Mouse (Mus musculus) heart, embryonic 16.5 days (tissue): ENCODE measurements around the gene Atp6v1e1. TPM values are rescaled to one million over a fixed set of nuclear protein-coding genes. Genes with fewer than 3 reads are reported as not detected.
"Not testable (repeated sequence)": the region's sequence is repeated elsewhere in the genome, so short reads cannot be mapped to it uniquely, and the experiment has no call there.

Experiments used
- ATAC-seq: fragments of 200-750 bp; cut with Nextera tagmentation; replicated peaks from 2 replicates; pipeline ENCODE4 v1.8.0; 2017; ENCODE audit warnings: moderate number of reproducible peaks; ENCODE audit not compliant: insufficient read depth, low FRiP score; ENCODE audit errors: extremely low read depth
- H3K27ac ChIP-seq: fragments of 300-500 bp; sonication (generic); 2 replicates; pipeline ENCODE4 v1.5.1; 2014; ENCODE audit warnings: mild to moderate bottlenecking, low read length, control low read depth, moderate library complexity
- H3K27me3 ChIP-seq: fragments of 300-500 bp; sonication (generic); 2 replicates; pipeline ENCODE4 v1.6.1; 2014; ENCODE audit warnings: low read length, mixed read lengths; ENCODE audit not compliant: control insufficient read depth, insufficient read depth
- H3K36me3 ChIP-seq: fragments of 300-500 bp; sonication (generic); 2 replicates; pipeline ENCODE4 v1.6.1; 2014; ENCODE audit not compliant: control insufficient read depth, insufficient read depth
- H3K4me1 ChIP-seq: fragments of 300-500 bp; sonication (generic); 2 replicates; pipeline ENCODE4 v1.6.1; 2014; ENCODE audit warnings: low read length, mixed read lengths; ENCODE audit not compliant: control insufficient read depth, insufficient read depth
- H3K4me2 ChIP-seq: fragments of 300-500 bp; sonication (generic); 2 replicates; pipeline ENCODE4 v1.6.1; 2014; ENCODE audit warnings: low read depth, mild to moderate bottlenecking, control low read depth, low read length
- H3K4me3 ChIP-seq: fragments of 300-500 bp; sonication (generic); 2 replicates; pipeline ENCODE4 v1.5.1; 2014; ENCODE audit warnings: mild to moderate bottlenecking, control low read depth, low read length
- H3K9ac ChIP-seq: fragments of 300-500 bp; sonication (generic); 2 replicates; pipeline ENCODE4 v1.6.1; 2014; ENCODE audit warnings: low read length, control low read depth
- H3K9me3 ChIP-seq: fragments of 300-500 bp; sonication (generic); replicated peaks from 2 replicates; pipeline ENCODE4 v1.6.1; 2016; ENCODE audit warnings: low read length; ENCODE audit not compliant: control insufficient read depth
- WGBS: fragments of 180-500 bp; shearing (Covaris S2); extraction: QIAGEN DNeasy Blood & Tissue Kit; methylation state at CpG from one replicate; pipeline ENCODE4 v1.1.7; 2014; 5-methylcytosine and 5-hydroxymethylcytosine counted together
- polyA plus RNA-seq: library from polyadenylated mRNA; unstranded; fragments of >200 nt; fragmentation: Nextera tagmentation; extraction: Ambion mirVana; gene quantifications from 2 replicates; pipeline ENCODE4 v1.2.1, GENCODE M21; 2015

Atp6v1e1 gene
- polyA plus RNA-seq, 1 experiment from 2014 or later, result 146 TPM

GRCm38 (mm10) chr6:120830056-120830455, 7.5 kb upstream of the Atp6v1e1 start:
- no peaks in the 10 kb centered on the region for H3K36me3 ChIP-seq
- ATAC-seq, result no peak
- no peaks in the 10 kb centered on the region for H3K9me3 ChIP-seq
- H3K27me3 ChIP-seq, result 0 out of 2 replicates have a peak, but pooled peaks cover 2% of the 10 kb centered on the region
- H3K27ac ChIP-seq, result no peak overlapping the region
- no peak overlapping the region for H3K4me2 ChIP-seq
- no peak overlapping the region for H3K4me3 ChIP-seq
- WGBS, result 57% methylated on average over 1 of the region's 1 CpGs
- no peak overlapping the region for H3K9ac ChIP-seq
- no peaks in the 10 kb centered on the region for H3K4me1 ChIP-seq

DNA sequence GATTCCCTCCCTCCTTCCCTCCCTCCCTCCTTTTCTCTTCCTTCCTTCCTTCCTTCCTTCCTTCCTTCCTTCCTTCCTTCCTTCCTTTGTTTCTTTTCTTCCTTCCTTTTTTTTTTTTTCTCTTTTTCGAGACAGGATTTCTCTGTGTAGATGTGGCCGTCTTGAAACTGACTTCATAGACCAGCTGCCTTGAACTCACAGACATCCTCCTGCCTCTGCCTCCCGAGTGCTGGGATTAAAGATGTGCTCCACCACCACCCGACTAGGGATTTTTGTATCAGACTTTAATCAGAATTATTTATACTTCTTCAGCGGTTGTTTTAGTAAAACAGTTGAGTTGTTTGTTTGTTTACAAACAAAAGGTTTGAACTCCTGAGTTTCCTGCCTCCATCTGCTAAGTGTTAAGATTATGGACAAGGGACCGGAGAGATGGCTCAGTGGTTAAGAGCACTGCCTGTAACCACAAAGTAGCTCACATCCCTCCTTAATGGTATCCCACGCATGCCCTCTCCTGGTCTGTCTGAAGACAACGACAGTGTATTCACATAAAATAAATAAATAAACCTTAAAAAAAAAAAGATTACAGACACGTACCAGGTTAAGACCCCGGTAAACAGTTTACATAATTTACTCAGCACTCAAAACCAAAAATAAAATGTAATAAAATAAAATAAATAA, 483 bp upstream of the Atp6v1e1 start:
- 66% methylated on average over 10 of the region's 10 CpGs for WGBS
- H3K4me2 ChIP-seq, result peak overlapping the region; percentile 44
- peaks cover 6% of the 10 kb centered on the region for H3K36me3 ChIP-seq
- H3K4me1 ChIP-seq, result peaks cover 16% of the 10 kb centered on the region
- H3K4me3 ChIP-seq, result peak overlapping the region; percentile 72
- no peak overlapping the region for H3K9ac ChIP-seq
- ATAC-seq, result no peak
- no peaks in the 10 kb centered on the region for H3K9me3 ChIP-seq
- H3K27me3 ChIP-seq, result no peaks in the 10 kb centered on the region
- peak overlapping the region; percentile 87 for H3K27ac ChIP-seq

- Histone ChIP-seq H3K27ac (no peak overlapping the region), H3K9ac (peak overlapping the region; percentile 79), H3K9me3 (no peaks in the 10 kb centered on the region), H3K27me3 (no peaks in the 10 kb centered on the region), H3K4me2 (peak overlapping the region; percentile 75), H3K36me3 (peaks cover 16% of the 10 kb centered on the region), H3K4me1 (peaks cover 16% of the 10 kb centered on the region), H3K4me3 (peak overlapping the region; percentile 72)
- no peak for ATAC-seq
- 45% methylated on average over 5 of the region's 5 CpGs for WGBS
These were observed 878 bp downstream of the Atp6v1e1 start for GRCm38 (mm10) chr6:120821715-120822114.

- Histone ChIP-seq H3K4me2 (peak overlapping the region; percentile 75), H3K4me1 (peaks cover 16% of the 10 kb centered on the region), H3K36me3 (peaks cover 16% of the 10 kb centered on the region), H3K9me3 (no peaks in the 10 kb centered on the region), H3K4me3 (no peak overlapping the region), H3K27me3 (no peaks in the 10 kb centered on the region), H3K9ac (no peak overlapping the region), H3K27ac (no peak overlapping the region)
- ATAC-seq, result no peak
- whole genome bisulfite sequencing, result 50% methylated on average over 1 of the region's 1 CpGs
These were observed 1.7 kb downstream of the Atp6v1e1 start for GRCm38 (mm10) chr6:120820941-120821340.

DNA sequence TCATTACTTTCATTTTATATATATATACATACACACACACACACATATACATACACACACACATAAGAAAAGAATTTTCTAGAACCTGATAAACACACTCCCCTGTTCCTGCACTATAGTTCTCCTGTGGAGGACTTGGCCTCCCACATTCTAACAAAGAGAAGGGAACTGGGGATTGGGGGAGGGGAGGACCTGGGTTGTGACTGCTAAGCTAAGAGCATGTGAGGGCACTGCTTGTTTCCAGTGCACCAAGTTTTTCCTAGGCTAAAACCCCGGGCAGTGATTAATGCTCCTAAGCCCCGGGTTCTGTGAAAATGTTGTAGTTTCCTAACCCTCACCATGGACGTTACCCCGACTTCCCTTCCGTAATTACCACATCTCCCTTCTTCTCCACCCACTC, 2.4 kb downstream of the Atp6v1e1 start:
- Histone ChIP-seq H3K4me2 (0 out of 2 replicates have a peak overlapping the region, but pooled peaks have one; percentile 4), H3K27ac (no peak overlapping the region), H3K9ac (no peak overlapping the region), H3K36me3 (peaks cover 16% of the 10 kb centered on the region), H3K27me3 (no peaks in the 10 kb centered on the region), H3K4me3 (no peak overlapping the region), H3K9me3 (no peaks in the 10 kb centered on the region), H3K4me1 (peaks cover 16% of the 10 kb centered on the region)
- WGBS, result 75% methylated on average over 5 of the region's 5 CpGs
- no peak for ATAC-seq

GRCm38 (mm10) chr6:120819294-120819693, 3.3 kb downstream of the Atp6v1e1 start:
- peaks cover 16% of the 10 kb centered on the region for H3K36me3 ChIP-seq
- H3K27me3 ChIP-seq, result no peaks in the 10 kb centered on the region
- H3K4me1 ChIP-seq, result peaks cover 16% of the 10 kb centered on the region
- no peaks in the 10 kb centered on the region for H3K9me3 ChIP-seq
- WGBS, result 87% methylated on average over 2 of the region's 2 CpGs
- no peak overlapping the region for H3K9ac ChIP-seq
- H3K4me3 ChIP-seq, result no peak overlapping the region
- no peak overlapping the region for H3K4me2 ChIP-seq
- ATAC-seq, result no peak
- no peak overlapping the region for H3K27ac ChIP-seq

GRCm38 (mm10) chr6:120811999-120812398, 10.6 kb downstream of the Atp6v1e1 start:
- not testable (repeated sequence) for H3K9me3 ChIP-seq, H3K27ac ChIP-seq, H3K4me2 ChIP-seq, H3K4me3 ChIP-seq, H3K4me1 ChIP-seq, H3K9ac ChIP-seq, H3K27me3 ChIP-seq, ATAC-seq
- WGBS, result 96% methylated on average over 7 of the region's 10 CpGs
- peaks cover 34% of the 10 kb centered on the region for H3K36me3 ChIP-seq

GRCm38 (mm10) chr6:120807738-120808081, 14.9 kb downstream of the Atp6v1e1 start:
- H3K9ac ChIP-seq, result no peak overlapping the region
- ATAC-seq, result no peak
- no peaks in the 10 kb centered on the region for H3K27me3 ChIP-seq
- no peaks in the 10 kb centered on the region for H3K4me1 ChIP-seq
- H3K4me2 ChIP-seq, result no peak overlapping the region
- peaks cover 68% of the 10 kb centered on the region for H3K36me3 ChIP-seq
- peaks cover 5% of the 10 kb centered on the region; the same call in 1 of the 2 replicates for H3K9me3 ChIP-seq
- H3K4me3 ChIP-seq, result no peak overlapping the region
- 89% methylated on average over 4 of the region's 4 CpGs for WGBS
- no peak overlapping the region for H3K27ac ChIP-seq

DNA sequence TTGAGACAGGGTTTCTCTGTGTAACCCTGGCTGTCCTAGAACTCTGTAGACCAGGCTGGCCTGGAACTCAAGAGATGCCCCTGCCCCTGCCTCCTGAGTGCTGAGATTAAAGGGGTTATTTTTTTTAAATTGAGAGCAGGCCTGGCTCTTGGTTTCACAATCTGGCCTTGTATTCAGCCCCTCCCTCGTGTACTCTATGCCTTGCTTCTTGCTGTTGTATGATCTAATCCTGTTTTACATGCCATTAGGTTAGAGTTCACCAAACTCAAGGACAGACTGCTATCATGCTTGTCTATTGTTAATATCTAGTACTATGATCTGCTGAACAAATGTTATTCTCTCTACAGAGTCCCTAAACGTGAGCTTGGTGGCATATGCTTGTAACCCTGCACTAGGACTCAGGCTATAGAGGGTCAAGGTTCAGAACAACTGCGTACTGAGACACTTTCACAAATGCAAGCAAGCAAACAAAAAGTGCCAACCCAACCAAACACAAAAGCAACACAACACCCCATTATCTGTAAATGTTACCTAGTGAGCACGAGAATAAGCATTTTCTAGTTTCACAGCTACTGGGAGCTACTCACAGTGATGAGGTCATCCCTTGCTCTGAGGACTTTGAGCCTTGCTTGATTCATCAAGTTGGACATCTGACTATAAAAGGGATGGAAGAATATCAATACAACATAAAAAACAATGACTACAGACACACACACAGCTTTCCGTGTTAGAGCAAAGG, 15.4 kb downstream of the Atp6v1e1 start:
- no peak overlapping the region for H3K9ac ChIP-seq
- peaks cover 73% of the 10 kb centered on the region for H3K36me3 ChIP-seq
- H3K27me3 ChIP-seq, result no peaks in the 10 kb centered on the region
- ATAC-seq, result no peak
- H3K4me2 ChIP-seq, result no peak overlapping the region
- peaks cover 5% of the 10 kb centered on the region; the same call in 1 of the 2 replicates for H3K9me3 ChIP-seq
- no peak overlapping the region for H3K4me3 ChIP-seq
- 72% methylated on average over 5 of the region's 5 CpGs for WGBS
- H3K4me1 ChIP-seq, result no peaks in the 10 kb centered on the region
- H3K27ac ChIP-seq, result no peak overlapping the region
